Mouse (Mus musculus): ENCODE data around the gene Lipe.

- TF ChIP-seq ZNF384 (IDR thresholded peaks at IDR 0.05; ENCODE audit: low read depth, low read length) (no peak), CHD2 (IDR thresholded peaks at IDR 0.05; ENCODE audit: low read depth, low read length) (no peak)
Measured at GRCm38 (mm10) chr7:25387811-25388440, 10.6 kb downstream of the Lipe start.

Measured in ES-E14 (cell line).